Mouse (Mus musculus): Measurements from ENCODE around the gene As3mt.

DNA sequence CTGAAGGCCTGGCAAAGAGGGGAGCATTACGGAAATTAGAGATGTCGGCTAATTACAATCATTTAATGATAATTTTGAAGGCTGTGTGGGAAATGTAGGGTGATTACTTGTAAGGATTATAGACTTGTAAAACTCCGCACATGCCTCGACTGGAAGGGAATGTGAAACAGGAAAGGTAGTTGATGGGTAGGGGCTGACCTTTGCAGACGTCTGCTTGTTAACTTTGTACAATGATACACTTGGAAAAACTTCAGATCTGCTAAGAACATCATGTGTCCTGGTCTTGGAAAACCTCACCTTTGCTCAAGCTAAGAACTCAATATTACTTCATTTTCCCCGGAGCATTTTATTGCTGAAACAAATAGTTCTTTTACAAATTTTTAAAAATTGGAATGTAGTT, 64.5 kb downstream of the As3mt start:
- no peak for TF ChIP-seq TAL1 (IDR thresholded peaks at IDR 0.05; ENCODE audit: low read length)
- no peak for TF ChIP-seq GATA1 (IDR thresholded peaks at IDR 0.05; ENCODE audit: low read length)

Measured in erythroblast, embryonic 14.5 days (primary cell).